Mouse (Mus musculus) heart, embryonic 14.5 days (tissue): ENCODE data around the gene Gm10260. TPM values are rescaled to one million over a fixed set of nuclear protein-coding genes. Genes with fewer than 3 reads are reported as not detected.
A peak's percentile ranks its signal among the peaks of the same experiment; 100 is the strongest.

Source experiments
- ATAC-seq: fragments of 200-750 bp; cut with Nextera tagmentation; 2 replicates; pipeline ENCODE4 v1.8.0; 2017; ENCODE audit warnings: low read depth, moderate TSS enrichment; ENCODE audit not compliant: insufficient number of reproducible peaks, insufficient read depth, low FRiP score
- H3K27ac ChIP-seq, 2 experiments: fragments of 200-500 bp in 1 of 2; fragments of 300-500 bp in 1 of 2; sonication (generic) in 1 of 2; replicated peaks in 1 of 2; 2 replicates each; pipeline ENCODE4 v1.5.1; 2012 to 2014; ENCODE audit warnings: low read depth in 2 of 2, low read length in 2 of 2, control low read depth in 1 of 2, mild to moderate bottlenecking in 1 of 2, mixed read lengths in 1 of 2; ENCODE audit not compliant: control insufficient read depth in 1 of 2, insufficient read depth in 1 of 2
- H3K27me3 ChIP-seq: fragments of 300-500 bp; sonication (generic); 2 replicates; pipeline ENCODE4 v1.6.1; 2014; ENCODE audit warnings: mild to moderate bottlenecking, low read length, control low read depth; ENCODE audit not compliant: control insufficient read depth, insufficient read depth
- H3K36me3 ChIP-seq: fragments of 300-500 bp; sonication (generic); 2 replicates; pipeline ENCODE4 v1.6.1; 2014; ENCODE audit warnings: mild to moderate bottlenecking, control low read depth, low read length, mixed read lengths; ENCODE audit not compliant: control insufficient read depth, insufficient read depth
- H3K4me1 ChIP-seq, 2 experiments: fragments of 200-500 bp in 1 of 2; fragments of 300-500 bp in 1 of 2; sonication (generic) in 1 of 2; 2 replicates each; pipeline ENCODE4 v1.6.1; 2012 to 2014; ENCODE audit warnings: low read length in 2 of 2, control low read depth in 1 of 2, mixed read lengths in 1 of 2; ENCODE audit not compliant: control insufficient read depth in 2 of 2, insufficient read depth in 2 of 2
- H3K4me2 ChIP-seq: fragments of 300-500 bp; sonication (generic); 2 replicates; pipeline ENCODE4 v1.6.1; 2014; ENCODE audit warnings: mild to moderate bottlenecking, low read length
- H3K4me3 ChIP-seq, 2 experiments: fragments of 200-500 bp in 1 of 2; fragments of 300-500 bp in 1 of 2; sonication (generic) in 1 of 2; 2 replicates each; pipeline ENCODE4 v1.5.1; 2012 to 2014; ENCODE audit warnings: low read length in 2 of 2, mild to moderate bottlenecking in 2 of 2, control low read depth in 1 of 2, low read depth in 1 of 2, moderate library complexity in 1 of 2; ENCODE audit not compliant: control insufficient read depth in 1 of 2, insufficient read depth in 1 of 2
- H3K9ac ChIP-seq: fragments of 300-500 bp; sonication (generic); 2 replicates; pipeline ENCODE4 v1.6.1; 2014; ENCODE audit warnings: mild to moderate bottlenecking, low read length
- H3K9me3 ChIP-seq: fragments of 300-500 bp; sonication (generic); 2 replicates; pipeline ENCODE4 v1.6.1; 2016; ENCODE audit warnings: low read length, control low read depth; ENCODE audit not compliant: control insufficient read depth
- WGBS: fragments of 180-500 bp; shearing (Covaris S2); extraction: QIAGEN DNeasy Blood & Tissue Kit; methylation state at CpG from one replicate; pipeline ENCODE4 v1.1.7; 2014; 5-methylcytosine and 5-hydroxymethylcytosine counted together
- polyA plus RNA-seq: library from polyadenylated mRNA; unstranded; fragments of >200 nt; fragmentation: Nextera tagmentation; extraction: Ambion mirVana; gene quantifications from 2 replicates; pipeline ENCODE4 v1.2.1, GENCODE M21; 2014

Gm10260 gene
- polyA plus RNA-seq, 1 experiment from 2014 or later, result 0.61 TPM

GRCm38 (mm10) chr13:97768046-97768682, 7.7 kb upstream of the Gm10260 start:
- ATAC-seq, result no peak
- H3K4me1 ChIP-seq, result peaks cover 8 to 9% of the 10 kb centered on the region in 2 experiments
- H3K9ac ChIP-seq, result no peak overlapping the region
- no peak overlapping the region for H3K27ac ChIP-seq
- no peaks in the 10 kb centered on the region for H3K27me3 ChIP-seq
- H3K36me3 ChIP-seq, result no peaks in the 10 kb centered on the region
- WGBS, result 85% methylated on average over 7 of the region's 7 CpGs
- H3K4me3 ChIP-seq, result no peak overlapping the region
- no peak overlapping the region for H3K4me2 ChIP-seq
- H3K9me3 ChIP-seq, result peaks cover 5% of the 10 kb centered on the region; the same call in 1 of the 2 replicates

GRCm38 (mm10) chr13:97766600-97766999, 6.2 kb upstream of the Gm10260 start:
- Histone ChIP-seq H3K27ac (no peak overlapping the region), H3K4me2 (no peak overlapping the region), H3K36me3 (no peaks in the 10 kb centered on the region), H3K9ac (no peak overlapping the region), H3K4me3 (no peak overlapping the region), H3K27me3 (no peaks in the 10 kb centered on the region), H3K9me3 (peaks cover under 1% of the 10 kb centered on the region; the same call in 1 of the 2 replicates), H3K4me1 (peaks cover 8 to 9% of the 10 kb centered on the region in 2 experiments)
- 86% methylated on average over 3 of the region's 3 CpGs for WGBS
- no peak for ATAC-seq

GRCm38 (mm10) chr13:97765913-97766312, 5.5 kb upstream of the Gm10260 start:
- H3K27me3 ChIP-seq, result no peaks in the 10 kb centered on the region
- H3K4me1 ChIP-seq, result peaks cover 8 to 9% of the 10 kb centered on the region in 2 experiments
- no peak overlapping the region for H3K9ac ChIP-seq
- no peak overlapping the region for H3K4me2 ChIP-seq
- no peaks in the 10 kb centered on the region for H3K36me3 ChIP-seq
- no peaks in the 10 kb centered on the region for H3K9me3 ChIP-seq
- H3K4me3 ChIP-seq, result no peak overlapping the region
- 90% methylated on average over 2 of the region's 2 CpGs for WGBS
- no peak overlapping the region for H3K27ac ChIP-seq
- no peak for ATAC-seq

- Histone ChIP-seq H3K27me3 (no peaks in the 10 kb centered on the region), H3K4me2 (no peak overlapping the region), H3K4me3 (no peak overlapping the region), H3K36me3 (no peaks in the 10 kb centered on the region), H3K9ac (no peak overlapping the region), H3K9me3 (no peaks in the 10 kb centered on the region), H3K4me1 (peaks cover 8 to 9% of the 10 kb centered on the region in 2 experiments), H3K27ac (peak overlapping the region; percentile 51 to 71; a peak in 3 of 4 replicates)
- 29% methylated on average over 7 of the region's 7 CpGs for WGBS
- ATAC-seq, result peak; percentile 31
Observed at GRCm38 (mm10) chr13:97764067-97764466, 3.6 kb upstream of the Gm10260 start.

GRCm38 (mm10) chr13:97763436-97763835, 3.0 kb upstream of the Gm10260 start:
- H3K9ac ChIP-seq, result no peak overlapping the region
- 70% methylated on average over 6 of the region's 6 CpGs for WGBS
- no peak overlapping the region for H3K4me3 ChIP-seq
- no peaks in the 10 kb centered on the region for H3K36me3 ChIP-seq
- peaks cover 8 to 9% of the 10 kb centered on the region in 2 experiments for H3K4me1 ChIP-seq
- no peak overlapping the region for H3K4me2 ChIP-seq
- no peaks in the 10 kb centered on the region for H3K27me3 ChIP-seq
- H3K27ac ChIP-seq, result peak overlapping the region; percentile 51 to 71
- no peak for ATAC-seq
- no peaks in the 10 kb centered on the region for H3K9me3 ChIP-seq

GRCm38 (mm10) chr13:97762121-97762520, 1.7 kb upstream of the Gm10260 start:
- no peaks in the 10 kb centered on the region for H3K36me3 ChIP-seq
- no peak overlapping the region for H3K4me2 ChIP-seq
- no peaks in the 10 kb centered on the region for H3K9me3 ChIP-seq
- H3K4me1 ChIP-seq, result peaks cover 8 to 12% of the 10 kb centered on the region in 2 experiments
- H3K9ac ChIP-seq, result no peak overlapping the region
- H3K4me3 ChIP-seq, result no peak overlapping the region
- WGBS, result 88% methylated on average over 8 of the region's 8 CpGs
- no peak for ATAC-seq
- no peaks in the 10 kb centered on the region for H3K27me3 ChIP-seq
- H3K27ac ChIP-seq, result no peak overlapping the region

- H3K4me2 ChIP-seq, result no peak overlapping the region
- H3K9ac ChIP-seq, result no peak overlapping the region
- peak overlapping the region in 1 of 2 experiments; percentile 33; a peak in 1 of 4 replicates for H3K27ac ChIP-seq
- no peaks in the 10 kb centered on the region for H3K36me3 ChIP-seq
- H3K4me1 ChIP-seq, result 0 out of 4 replicates have a peak, but pooled peaks cover 0 to 5% of the 10 kb centered on the region in 2 experiments
- H3K27me3 ChIP-seq, result no peaks in the 10 kb centered on the region
- H3K9me3 ChIP-seq, result no peaks in the 10 kb centered on the region
- no peak overlapping the region for H3K4me3 ChIP-seq
- WGBS, result 61% methylated on average over 4 of the region's 4 CpGs
- ATAC-seq, result no peak
Observed at GRCm38 (mm10) chr13:97757033-97757432, 3.4 kb downstream of the Gm10260 start.

GRCm38 (mm10) chr13:97756091-97756490, 4.3 kb downstream of the Gm10260 start:
- Histone ChIP-seq H3K4me2 (no peak overlapping the region), H3K9ac (no peak overlapping the region), H3K9me3 (no peaks in the 10 kb centered on the region), H3K4me3 (no peak overlapping the region), H3K27me3 (no peaks in the 10 kb centered on the region), H3K27ac (no peak overlapping the region), H3K4me1 (0 out of 4 replicates have a peak, but pooled peaks cover 0 to 5% of the 10 kb centered on the region in 2 experiments), H3K36me3 (no peaks in the 10 kb centered on the region)
- 85% methylated on average over 6 of the region's 6 CpGs for WGBS
- ATAC-seq, result no peak
